Mouse (Mus musculus) C2C12 (cell line): ENCODE results near the gene Pld2.

Source experiments
- CEBPB ChIP-seq: IDR thresholded peaks from one replicate; pipeline ENCODE4 v1.6.1; 2011; ENCODE audit warnings: low read depth, mild to moderate bottlenecking, control low read depth, moderate library complexity
- CTCF ChIP-seq: IDR thresholded peaks from one replicate; pipeline ENCODE4 v1.5.1; 2011; ENCODE audit not compliant: control insufficient read depth, insufficient read depth, insufficient read length
- FOSL1 ChIP-seq: IDR thresholded peaks from one replicate; pipeline ENCODE4 v1.8.0; 2011; ENCODE audit warnings: mild to moderate bottlenecking, low read length; ENCODE audit not compliant: poor library complexity, insufficient read depth, severe bottlenecking
- MAX ChIP-seq: IDR thresholded peaks from one replicate; pipeline ENCODE4 v1.6.1; 2011; ENCODE audit warnings: mild to moderate bottlenecking, control low read depth
- MYOD1 ChIP-seq: IDR thresholded peaks from one replicate; pipeline ENCODE4 v1.6.1; 2011; ENCODE audit warnings: low read depth; ENCODE audit not compliant: control insufficient read depth, insufficient read length
- MYOG ChIP-seq: IDR thresholded peaks from one replicate; pipeline ENCODE4 v1.6.1; 2011; ENCODE audit not compliant: control insufficient read depth, insufficient read length; ENCODE audit errors: extremely low read depth
- USF1 ChIP-seq: IDR thresholded peaks from one replicate; pipeline ENCODE4 v1.6.1; 2011; ENCODE audit warnings: low read depth, mild to moderate bottlenecking, control low read depth, moderate library complexity

- TF ChIP-seq MAX (no peak), MYOG (no peak), CTCF (no peak), CEBPB (no peak), USF1 (no peak), MYOD1 (no peak), FOSL1 (no peak)
Observed at GRCm38 (mm10) chr11:70598451-70598953, 58.6 kb downstream of the Pld2 start.
